Mouse (Mus musculus) lung, adult 2 months (tissue): ENCODE results near the gene Hkdc1.

ENCODE experiments used
- CTCF ChIP-seq: fragments of 200-500 bp; IDR thresholded peaks from 2 replicates; pipeline ENCODE4 v1.5.1; 2011; ENCODE audit warnings: mild to moderate bottlenecking, low read length, control low read depth; ENCODE audit not compliant: insufficient read depth
- POLR2A ChIP-seq: fragments of 200-500 bp; IDR thresholded peaks from 2 replicates; pipeline ENCODE4 v1.6.1; 2011; ENCODE audit warnings: low read depth, mild to moderate bottlenecking, control low read depth, low read length, borderline replicate concordance; ENCODE audit errors: extremely low read depth

- TF ChIP-seq CTCF: no peak
- no peak for TF ChIP-seq POLR2A
These were observed 86.9 kb downstream of the Hkdc1 start for GRCm38 (mm10) chr10:62335423-62335776.
